Mouse (Mus musculus) heart, adult 11 months (tissue): ENCODE data around the gene Dnaaf3.

Source experiments
- DNase-seq: peaks from one replicate; pipeline ENCODE4 v3.0.0; 2022

The Dnaaf3 gene

GRCm38 (mm10) chr7:4521231-4522003 lies 10.8 kb downstream of the Dnaaf3 start:
- DNase-seq: peak; percentile 96

- no peak for DNase-seq
Observed at GRCm38 (mm10) chr7:4518487-4518886, 13.8 kb downstream of the Dnaaf3 start.

- DNase-seq: peak; percentile 94
Observed at GRCm38 (mm10) chr7:4516332-4517050, 15.8 kb downstream of the Dnaaf3 start, which contains the start of gene Tnnt1. Gene Tnnt1 (minus strand): TSS chr7:4516382.

GRCm38 (mm10) chr7:4515853-4516252 lies 16.4 kb downstream of the Dnaaf3 start:
- peak; percentile 92 for DNase-seq

- DNase-seq: peak; percentile 93
Observed at GRCm38 (mm10) chr7:4513829-4514712, 18.2 kb downstream of the Dnaaf3 start.

- peak; percentile 94 for DNase-seq
Observed at GRCm38 (mm10) chr7:4513236-4513635, 19.0 kb downstream of the Dnaaf3 start.

- DNase-seq: peak; percentile 94
Observed at GRCm38 (mm10) chr7:4511489-4512224, 20.6 kb downstream of the Dnaaf3 start.

GRCm38 (mm10) chr7:4509863-4510608 lies 22.2 kb downstream of the Dnaaf3 start:
- peak; percentile 98 for DNase-seq

- no peak for DNase-seq
Observed at GRCm38 (mm10) chr7:4508739-4509116, 23.5 kb downstream of the Dnaaf3 start.

- no peak for DNase-seq
Observed at GRCm38 (mm10) chr7:4508062-4508738, 24.1 kb downstream of the Dnaaf3 start.

- DNase-seq: no peak
Observed at GRCm38 (mm10) chr7:4507220-4507619, 25.0 kb downstream of the Dnaaf3 start.

GRCm38 (mm10) chr7:4504646-4505435 lies 27.4 kb downstream of the Dnaaf3 start:
- DNase-seq: peak; percentile 95

GRCm38 (mm10) chr7:4503858-4504257 lies 28.4 kb downstream of the Dnaaf3 start:
- peak; percentile 91 for DNase-seq

- no peak for DNase-seq
Observed at GRCm38 (mm10) chr7:4503100-4503499, 29.2 kb downstream of the Dnaaf3 start.

- DNase-seq: peak; percentile 96
Observed at GRCm38 (mm10) chr7:4502421-4503090, 29.7 kb downstream of the Dnaaf3 start.

- DNase-seq: peak; percentile 99
Observed at GRCm38 (mm10) chr7:4501558-4502397, 30.5 kb downstream of the Dnaaf3 start, which contains the start of gene Ppp1r12c. Gene Ppp1r12c (minus strand): TSS chr7:4501680.

- DNase-seq: peak; percentile 96
Observed at GRCm38 (mm10) chr7:4500892-4501471, 31.3 kb downstream of the Dnaaf3 start.

GRCm38 (mm10) chr7:4499034-4499433 lies 33.2 kb downstream of the Dnaaf3 start:
- peak; percentile 92 for DNase-seq
